Mouse (Mus musculus): ENCODE data around the gene Stk32c.

- no peak for TF ChIP-seq POLR2A (IDR thresholded peaks at IDR 0.05; ENCODE audit: control insufficient read depth in 1 of 2, insufficient read depth in 1 of 2, low read depth in 1 of 2, low read length in 2 of 2, poor library complexity in 1 of 2)
- no peak for TF ChIP-seq MAFK (IDR thresholded peaks at IDR 0.05; ENCODE audit: borderline replicate concordance, low read depth, low read length)
- no peak for TF ChIP-seq ETS1 (IDR thresholded peaks at IDR 0.05; ENCODE audit: low read depth, low read length)
- TF ChIP-seq CTCF (IDR thresholded peaks at IDR 0.05 in 2 of 3, conservative IDR thresholded peaks at IDR 0.05 in 1 of 3; ENCODE audit: control insufficient read depth in 1 of 3, insufficient read depth in 1 of 3, low read depth in 2 of 3, low read length in 3 of 3, poor library complexity in 1 of 3, severe bottlenecking in 1 of 3) = no peak
- no peak for TF ChIP-seq BHLHE40 (IDR thresholded peaks at IDR 0.05; ENCODE audit: borderline replicate concordance, low read depth, low read length)
- TF ChIP-seq JUND (IDR thresholded peaks at IDR 0.05; ENCODE audit: low read depth, low read length) = no peak
- TF ChIP-seq NRF1 (IDR thresholded peaks at IDR 0.05; ENCODE audit: insufficient read depth, low read depth, low read length, poor library complexity, severe bottlenecking) = no peak
- TF ChIP-seq GABPA (IDR thresholded peaks at IDR 0.05; ENCODE audit: low read depth, low read length) = no peak
- no peak for TF ChIP-seq E2F4 (IDR thresholded peaks at IDR 0.05; ENCODE audit: borderline replicate concordance, low read depth, low read length)
- TF ChIP-seq CHD2 (IDR thresholded peaks at IDR 0.05; ENCODE audit: low read length) = no peak
- TF ChIP-seq TAL1 (IDR thresholded peaks at IDR 0.05; ENCODE audit: low read length) = no peak
Measured at GRCm38 (mm10) chr7:139213751-139214150, 644 bp upstream of the Stk32c start.

Data from MEL (cell line).